Mouse (Mus musculus): ENCODE data around the gene Clrn1. TPM values are rescaled to one million over a fixed set of nuclear protein-coding genes. Genes with fewer than 3 reads are reported as not detected.

The Clrn1 gene
- total RNA-seq (2023): not detected

GRCm38 (mm10) chr3:58884801-58885573, at the start of gene Clrn1:
Gene Clrn1, minus strand, starts transcription at chr3:58885340.

GRCm38 (mm10) chr3:58822211-58822610, 62.9 kb downstream of the Clrn1 start, which contains the start of gene Mindy4b-ps:
Gene Mindy4b-ps, minus strand, starts transcription at chr3:58822311.

Other genes with a start within 250 kb of the Clrn1 start
- gene Erich6, start 248.1 kb downstream of the Clrn1 start, total RNA-seq (2023): not detected
- gene Siah2, start 192.9 kb downstream of the Clrn1 start, total RNA-seq (2023): 55.1 TPM
- gene Mindy4b-ps, start 63.0 kb downstream of the Clrn1 start, total RNA-seq (2023): not detected
- gene Med12l, start 120.5 kb upstream of the Clrn1 start, total RNA-seq (2023): 1.2 TPM
- 51.7 TPM for gene Gpr171, start 216.5 kb upstream of the Clrn1 start, total RNA-seq (2023)